Mouse (Mus musculus) cerebellum, adult (tissue): ENCODE data around the gene Mindy2.
"Not testable (repeated sequence)": the region's sequence is repeated elsewhere in the genome, so short reads cannot be mapped to it uniquely, and the experiment has no call there.

ENCODE experiments used
- ATAC-seq: cut with Nextera tagmentation; 2 replicates; pipeline ENCODE4 v1.9.2; 2017; ENCODE audit warnings: mild to moderate bottlenecking, moderate library complexity, mixed read lengths; ENCODE audit not compliant: insufficient number of reproducible peaks, low FRiP score, low TSS enrichment

The Mindy2 gene

DNA sequence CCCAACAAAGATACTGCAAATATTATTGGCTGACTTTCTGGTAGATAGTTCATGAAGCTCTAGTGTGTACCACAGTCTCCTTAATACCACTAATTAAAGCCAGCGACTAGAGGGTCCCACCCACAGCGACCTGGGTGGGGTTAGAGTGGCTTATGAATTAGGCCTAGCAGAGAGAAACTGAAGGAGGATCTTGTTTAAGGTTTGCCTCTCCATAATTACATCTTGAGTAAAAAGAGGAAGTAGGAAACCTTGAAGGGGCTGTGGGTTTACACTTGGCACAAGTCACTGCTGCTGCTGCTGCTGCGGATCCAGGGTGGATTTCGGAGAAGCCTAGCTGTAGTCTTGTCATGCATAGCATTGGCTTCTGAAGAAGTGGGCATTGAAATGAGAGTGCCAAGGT lies 66.2 kb downstream of the Mindy2 start:
- no peak for ATAC-seq

GRCm38 (mm10) chr9:70587171-70587570 lies 69.8 kb downstream of the Mindy2 start:
- no peak for ATAC-seq

DNA sequence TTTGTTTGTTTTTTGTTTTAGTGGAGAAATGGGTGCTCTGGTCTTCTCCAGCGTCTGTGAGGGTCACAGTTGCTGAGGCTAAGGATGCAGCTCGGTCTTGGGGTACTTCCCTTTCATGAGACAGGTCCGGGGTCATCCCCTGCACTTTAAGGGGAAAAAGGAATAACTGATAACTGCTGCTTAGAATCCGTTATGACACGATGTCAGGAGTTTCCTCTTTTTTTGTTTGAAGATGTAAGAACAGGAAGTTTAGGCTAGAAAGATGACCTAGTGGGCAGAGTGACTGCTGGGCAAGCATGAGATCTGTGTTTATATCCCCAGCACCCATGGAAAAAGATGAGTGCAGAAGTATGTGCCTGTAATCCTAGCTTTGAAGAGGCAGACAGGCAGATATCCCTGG lies 71.8 kb downstream of the Mindy2 start:
- ATAC-seq = no peak

DNA sequence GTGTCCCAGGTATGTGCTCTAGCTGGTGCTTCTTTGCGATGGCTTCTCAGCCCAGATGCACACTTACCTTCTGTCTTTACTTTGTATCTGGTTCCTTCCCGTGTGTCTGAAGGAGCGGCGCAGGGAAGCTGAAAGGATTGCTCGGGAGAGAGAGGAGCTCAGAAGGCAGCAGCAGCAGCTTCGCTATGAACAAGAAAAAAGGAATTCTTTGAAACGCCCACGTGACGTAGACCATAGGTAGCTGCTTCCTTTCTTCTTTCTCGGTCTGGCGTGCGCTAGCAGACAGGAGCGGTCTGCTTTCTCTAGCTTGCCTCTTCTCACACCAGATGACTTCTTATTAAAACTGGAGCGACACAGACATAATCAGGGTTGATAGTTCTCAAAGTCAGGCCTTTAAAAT lies 72.3 kb downstream of the Mindy2 start:
- no peak for ATAC-seq

DNA sequence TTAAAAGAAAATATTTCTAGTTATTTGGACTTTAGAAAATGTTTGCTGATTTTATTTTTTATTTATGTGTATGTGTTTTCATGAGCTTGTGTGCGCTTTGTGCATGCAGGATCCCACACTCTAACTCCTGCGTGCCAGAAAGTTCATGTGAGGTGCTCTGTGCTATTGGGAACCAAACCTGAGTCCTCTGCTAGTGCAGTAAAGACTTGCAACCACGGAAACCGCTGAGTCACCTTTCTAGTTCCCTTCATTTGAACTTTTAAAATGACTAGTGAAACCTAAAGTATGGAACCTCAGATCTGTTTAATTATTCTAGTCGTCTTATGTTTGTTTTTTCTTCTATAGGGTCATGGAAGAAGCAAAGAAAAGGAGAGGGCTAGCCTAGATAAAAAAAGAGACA lies 76.0 kb downstream of the Mindy2 start:
- no peak for ATAC-seq

DNA sequence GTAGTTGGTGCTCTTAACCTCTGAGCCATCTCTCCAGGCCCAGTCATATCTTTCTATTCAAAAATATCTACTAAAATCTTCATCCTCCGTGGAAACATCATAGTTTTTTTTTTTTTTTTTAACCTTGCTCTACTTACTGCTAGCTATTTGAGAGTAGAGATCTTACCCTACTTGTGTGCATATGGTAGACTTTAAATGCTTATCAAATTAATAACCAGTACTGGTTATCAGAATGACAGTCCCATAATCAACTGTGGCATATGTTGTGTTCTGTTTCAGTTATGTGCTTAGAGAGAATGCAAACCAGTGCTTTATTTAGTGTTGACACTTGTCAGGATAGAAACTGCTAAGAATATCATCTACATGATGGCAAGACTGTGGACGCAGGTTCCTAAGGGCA lies 78.9 kb downstream of the Mindy2 start:
- no peak for ATAC-seq

GRCm38 (mm10) chr9:70570351-70570750 lies 86.6 kb downstream of the Mindy2 start:
- ATAC-seq = no peak

DNA sequence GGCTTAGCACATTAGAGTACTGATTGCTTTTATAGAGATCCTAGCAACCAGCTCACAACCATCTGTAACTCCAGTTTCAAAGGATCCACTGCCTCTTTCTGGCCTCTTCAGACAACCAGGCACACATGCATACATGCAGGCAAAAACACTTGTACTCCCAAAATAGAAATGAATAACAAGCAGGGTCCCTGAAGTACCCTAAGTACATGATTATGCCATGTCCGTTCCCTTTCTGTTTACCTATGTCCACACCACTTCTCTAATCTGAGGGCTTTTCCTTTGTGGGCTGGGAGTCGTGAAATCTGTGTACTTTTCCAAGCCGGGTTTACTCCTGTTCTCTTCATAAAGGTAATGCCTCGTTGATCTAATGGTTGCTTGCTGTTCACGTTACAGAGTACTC lies 89.3 kb downstream of the Mindy2 start:
- no peak for ATAC-seq

DNA sequence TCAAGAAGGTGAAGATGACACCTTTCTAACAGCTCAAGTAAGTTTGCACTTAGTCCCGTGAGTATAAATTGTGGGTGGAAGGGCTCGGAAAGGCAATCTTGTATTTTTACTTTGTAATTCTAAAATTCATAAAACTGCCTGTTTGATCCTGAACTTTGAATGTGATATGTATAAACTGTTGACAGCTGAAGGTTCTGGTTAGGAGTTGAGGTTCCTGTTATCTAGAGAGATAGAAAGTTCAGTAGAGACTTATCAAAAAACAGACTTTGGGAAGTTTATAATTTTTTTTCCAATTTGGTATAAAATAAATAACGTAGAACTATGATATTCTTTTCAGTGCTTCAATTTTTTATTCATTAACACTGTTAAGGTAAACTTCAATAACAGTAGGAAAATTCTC lies 94.1 kb downstream of the Mindy2 start:
- ATAC-seq = no peak

DNA sequence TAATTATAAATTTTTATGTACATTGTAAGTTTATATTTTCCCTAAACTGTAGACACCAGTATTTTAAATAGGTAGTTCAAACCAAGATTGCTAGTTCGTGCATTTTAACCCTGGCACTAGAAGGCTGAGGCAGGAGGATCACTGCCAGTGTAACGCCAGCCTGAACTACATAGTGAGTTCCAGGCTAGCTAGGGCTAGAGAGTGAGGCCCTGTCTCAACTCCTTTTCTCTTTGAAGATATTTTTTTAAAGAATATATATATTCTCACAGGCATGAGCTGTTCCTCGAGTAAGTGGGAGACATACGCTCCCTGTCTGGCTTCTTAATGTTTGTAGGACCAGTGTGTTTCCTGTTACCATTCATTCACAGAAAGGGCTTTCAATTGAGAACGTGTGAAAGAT lies 100.2 kb downstream of the Mindy2 start:
- no peak for ATAC-seq

DNA sequence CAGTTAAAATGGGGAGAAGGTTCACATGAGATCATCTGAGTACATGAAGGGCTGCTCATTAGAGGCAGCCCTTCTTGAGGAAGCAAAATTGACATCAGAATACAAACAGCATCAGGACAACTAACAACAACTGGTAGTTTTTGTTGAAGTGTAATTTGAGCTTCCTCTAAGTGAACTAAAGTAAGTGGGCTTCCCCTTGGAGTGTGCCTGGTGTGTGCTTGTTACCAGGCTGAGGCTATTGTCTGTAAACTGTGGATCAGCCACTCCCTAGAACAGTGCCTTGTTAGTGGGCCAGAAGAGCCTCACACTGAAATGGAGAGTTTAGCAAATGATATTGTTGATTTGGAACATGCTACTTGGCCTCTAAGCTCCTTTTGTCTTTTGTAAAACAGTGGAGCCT lies 101.5 kb downstream of the Mindy2 start:
- ATAC-seq = no peak

DNA sequence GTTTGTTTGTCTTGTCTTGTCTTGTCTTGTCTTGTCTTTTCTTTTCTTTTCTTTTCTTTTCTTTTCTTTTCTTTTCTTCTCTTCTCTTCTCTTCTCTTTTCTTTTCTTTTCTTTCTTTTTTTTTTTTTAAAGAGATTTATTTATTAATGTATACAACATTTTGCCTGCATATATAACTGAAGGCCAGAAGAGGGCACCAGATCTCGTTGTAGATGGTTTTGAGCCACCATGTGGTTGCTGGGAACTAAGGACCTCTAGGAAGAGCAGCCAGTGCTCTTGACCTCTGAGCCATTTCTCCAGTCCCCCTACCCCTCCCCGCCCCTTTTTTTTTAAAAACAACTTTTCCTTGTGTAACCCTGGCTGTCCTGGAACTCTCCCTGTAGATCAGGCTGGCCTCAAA lies 104.7 kb downstream of the Mindy2 start:
- ATAC-seq = not testable (repeated sequence)

DNA sequence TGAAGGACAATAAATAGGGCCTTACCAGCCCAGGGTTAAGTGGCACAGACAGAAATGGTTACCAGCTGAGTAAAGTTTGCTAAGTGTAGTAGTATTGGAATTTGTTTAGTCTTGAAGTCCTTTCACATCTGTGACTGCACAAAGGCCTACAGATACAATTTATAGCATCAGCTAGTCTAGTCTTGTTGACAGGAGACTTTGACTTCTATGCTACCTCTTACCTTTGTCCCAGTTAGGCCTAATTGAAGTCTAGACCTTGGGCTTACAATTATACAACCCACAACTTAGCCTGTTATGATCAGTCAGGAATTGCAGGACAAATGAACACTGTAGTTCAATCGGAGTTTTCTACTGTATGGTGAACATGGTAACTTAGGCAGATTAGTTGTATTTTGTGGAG lies 105.5 kb downstream of the Mindy2 start:
- no peak for ATAC-seq
